Mouse (Mus musculus) MEL (cell line): ENCODE results near the gene Mettl27. TPM values are rescaled to one million over a fixed set of nuclear protein-coding genes. Genes with fewer than 3 reads are reported as not detected.
"Not testable (repeated sequence)": the region's sequence is repeated elsewhere in the genome, so short reads cannot be mapped to it uniquely, and the experiment has no call there.

Experiments
- DNase-seq: peaks from one replicate; pipeline ENCODE4 v3.0.0; 2011; ENCODE audit warnings: low read depth, low spot score
- H3K27ac ChIP-seq: 2 replicates; pipeline ENCODE4 v1.5.1; 2012; ENCODE audit warnings: low read depth, mild to moderate bottlenecking, control low read depth, low read length, moderate library complexity; ENCODE audit not compliant: control insufficient read depth
- H3K27me3 ChIP-seq, 2 experiments: fragments of 150-350 bp in 1 of 2; sonication (generic) in 1 of 2; 2 replicates each; pipeline ENCODE4 v1.6.1; 2012; ENCODE audit warnings: low read length in 2 of 2, mild to moderate bottlenecking in 2 of 2, improper control_type of control experiment in 1 of 2, moderate library complexity in 1 of 2; ENCODE audit not compliant: insufficient read depth in 2 of 2, control insufficient read depth in 1 of 2
- H3K36me3 ChIP-seq, 2 experiments: 2 replicates each; pipeline ENCODE4 v1.6.1; 2012 to 2014; ENCODE audit warnings: low read length in 2 of 2, improper control_type of control experiment in 1 of 2, inconsistent platforms in 1 of 2, mild to moderate bottlenecking in 1 of 2; ENCODE audit not compliant: insufficient read depth in 2 of 2, control insufficient read depth in 1 of 2
- H3K4me1 ChIP-seq, 2 experiments: fragments of 150-350 bp in 1 of 2; sonication (generic) in 1 of 2; 2 replicates each; pipeline ENCODE4 v1.6.1; 2012; ENCODE audit warnings: low read length in 2 of 2, improper control_type of control experiment in 1 of 2, mild to moderate bottlenecking in 1 of 2; ENCODE audit not compliant: insufficient read depth in 2 of 2, control insufficient read depth in 1 of 2
- H3K4me3 ChIP-seq, 2 experiments: fragments of 150-350 bp in 1 of 2; sonication (generic) in 1 of 2; 2 replicates each; pipeline ENCODE4 v1.5.1; 2012; ENCODE audit warnings: low read depth in 2 of 2, low read length in 2 of 2, mild to moderate bottlenecking in 2 of 2, moderate library complexity in 2 of 2, control low read depth in 1 of 2, improper control_type of control experiment in 1 of 2; ENCODE audit not compliant: control insufficient read depth in 1 of 2, insufficient read depth in 1 of 2
- H3K79me2 ChIP-seq: 2 replicates; pipeline ENCODE4 v1.6.1; 2012; ENCODE audit warnings: mild to moderate bottlenecking, low read length, moderate library complexity; ENCODE audit not compliant: control insufficient read depth, poor library complexity, insufficient read depth
- H3K9ac ChIP-seq: 2 replicates; pipeline ENCODE4 v1.6.1; 2012; ENCODE audit warnings: low read depth, mild to moderate bottlenecking, control low read depth, low read length, moderate library complexity; ENCODE audit not compliant: control insufficient read depth, poor library complexity, severe bottlenecking
- H3K9me3 ChIP-seq: fragments of 150-350 bp; sonication (generic); replicated peaks from 2 replicates; pipeline ENCODE4 v1.6.1; 2012; ENCODE audit warnings: mild to moderate bottlenecking, low read length, improper control_type of control experiment, moderate library complexity; ENCODE audit not compliant: insufficient read depth
- BHLHE40 ChIP-seq: IDR thresholded peaks from 2 replicates; pipeline ENCODE4 v1.6.1; 2012; ENCODE audit warnings: low read depth, mild to moderate bottlenecking, inconsistent platforms, low read length, improper control_type of control experiment, borderline replicate concordance
- CHD2 ChIP-seq: IDR thresholded peaks from 2 replicates; pipeline ENCODE4 v1.6.1; 2011; ENCODE audit warnings: low read length, improper control_type of control experiment
- CTCF ChIP-seq, 3 experiments: IDR thresholded peaks in 2 of 3; conservative IDR thresholded peaks in 1 of 3; 2 replicates each; pipeline ENCODE4 v1.5.1; 2011 to 2012; ENCODE audit warnings: low read length in 3 of 3, low read depth in 2 of 3, mild to moderate bottlenecking in 2 of 3, improper control_type of control experiment in 1 of 3, inconsistent platforms in 1 of 3, mixed read lengths in 1 of 3, moderate library complexity in 1 of 3; ENCODE audit not compliant: control insufficient read depth in 1 of 3, insufficient read depth in 1 of 3, poor library complexity in 1 of 3, severe bottlenecking in 1 of 3
- E2F4 ChIP-seq: IDR thresholded peaks from 2 replicates; pipeline ENCODE4 v1.6.1; 2011; ENCODE audit warnings: low read depth, low read length, improper control_type of control experiment, borderline replicate concordance
- ELF1 ChIP-seq: IDR thresholded peaks from 2 replicates; pipeline ENCODE4 v1.6.1; 2014; ENCODE audit warnings: low read depth, mild to moderate bottlenecking, inconsistent platforms, low read length, improper control_type of control experiment, moderate library complexity
- EP300 ChIP-seq, 2 experiments: IDR thresholded peaks; 2 replicates each; pipeline ENCODE4 v1.6.1; 2011; ENCODE audit warnings: improper control_type of control experiment in 2 of 2, low read length in 2 of 2, low read depth in 1 of 2, mild to moderate bottlenecking in 1 of 2
- HCFC1 ChIP-seq: IDR thresholded peaks from 2 replicates; pipeline ENCODE4 v1.6.1; 2012; ENCODE audit warnings: low read depth, mild to moderate bottlenecking, inconsistent platforms, low read length, improper control_type of control experiment, moderate library complexity
- JUND ChIP-seq: IDR thresholded peaks from 2 replicates; pipeline ENCODE4 v1.6.1; 2011; ENCODE audit warnings: low read depth, mild to moderate bottlenecking, improper control_type of control experiment, low read length
- KAT2A ChIP-seq: conservative IDR thresholded peaks from 2 replicates; pipeline ENCODE4 v1.6.1; 2012; ENCODE audit warnings: low read depth, low read length, improper control_type of control experiment, inconsistent platforms
- MAX ChIP-seq: IDR thresholded peaks from 2 replicates; pipeline ENCODE4 v1.6.1; 2011; ENCODE audit warnings: low read length, improper control_type of control experiment
- MAZ ChIP-seq: IDR thresholded peaks from 2 replicates; pipeline ENCODE4 v1.6.1; 2012; ENCODE audit warnings: low read depth, mild to moderate bottlenecking, inconsistent platforms, low read length, improper control_type of control experiment
- MEF2A ChIP-seq: IDR thresholded peaks from 2 replicates; pipeline ENCODE4 v1.6.1; 2014; ENCODE audit warnings: low read depth, mild to moderate bottlenecking, inconsistent platforms, low read length, improper control_type of control experiment; ENCODE audit not compliant: poor library complexity, insufficient replicate concordance, severe bottlenecking; ENCODE audit errors: extremely low read depth
- MXI1 ChIP-seq: IDR thresholded peaks from 2 replicates; pipeline ENCODE4 v1.6.1; 2011; ENCODE audit warnings: mild to moderate bottlenecking, low read depth, low read length, improper control_type of control experiment
- MYB ChIP-seq: IDR thresholded peaks from 2 replicates; pipeline ENCODE4 v1.6.1; 2011; ENCODE audit warnings: mild to moderate bottlenecking, low read depth, low read length, improper control_type of control experiment
- MYC ChIP-seq: IDR thresholded peaks from 2 replicates; pipeline ENCODE4 v1.6.1; 2011; ENCODE audit warnings: low read depth, mild to moderate bottlenecking, low read length, improper control_type of control experiment, moderate library complexity
- NELFE ChIP-seq: IDR thresholded peaks from 2 replicates; pipeline ENCODE4 v1.6.1; 2011; ENCODE audit warnings: low read depth, low read length, improper control_type of control experiment
- POLR2A ChIP-seq, 2 experiments: IDR thresholded peaks; 2 replicates each; pipeline ENCODE4 v1.6.1; 2011 to 2012; ENCODE audit warnings: low read length in 2 of 2, mild to moderate bottlenecking in 2 of 2, control low read depth in 1 of 2, improper control_type of control experiment in 1 of 2, low read depth in 1 of 2, moderate library complexity in 1 of 2; ENCODE audit not compliant: control insufficient read depth in 1 of 2, insufficient read depth in 1 of 2, poor library complexity in 1 of 2
- POLR2AphosphoS2 ChIP-seq: IDR thresholded peaks from 2 replicates; pipeline ENCODE4 v1.6.1; 2011; ENCODE audit warnings: low read length, improper control_type of control experiment
- POLR2AphosphoS5 ChIP-seq: IDR thresholded peaks from 2 replicates; pipeline ENCODE4 v1.6.1; 2012; ENCODE audit warnings: low read depth, borderline replicate concordance, mild to moderate bottlenecking, inconsistent platforms, low read length, moderate library complexity, mixed read lengths
- RAD21 ChIP-seq: IDR thresholded peaks from 2 replicates; pipeline ENCODE4 v1.6.1; 2011; ENCODE audit warnings: mild to moderate bottlenecking, low read depth, low read length, improper control_type of control experiment
- RCOR1 ChIP-seq: IDR thresholded peaks from 2 replicates; pipeline ENCODE4 v1.6.1; 2012; ENCODE audit warnings: low read depth, mild to moderate bottlenecking, inconsistent platforms, low read length, improper control_type of control experiment
- SIN3A ChIP-seq: IDR thresholded peaks from 2 replicates; pipeline ENCODE4 v1.6.1; 2012; ENCODE audit warnings: low read length, improper control_type of control experiment, inconsistent platforms
- SMC3 ChIP-seq: IDR thresholded peaks from 2 replicates; pipeline ENCODE4 v1.6.1; 2011; ENCODE audit warnings: low read depth, low read length, improper control_type of control experiment
- TAL1 ChIP-seq: IDR thresholded peaks from 2 replicates; pipeline ENCODE4 v1.6.1; 2012; ENCODE audit warnings: mild to moderate bottlenecking, inconsistent platforms, low read length, moderate library complexity, mixed read lengths
- TBP ChIP-seq: IDR thresholded peaks from 2 replicates; pipeline ENCODE4 v1.8.0; 2011; ENCODE audit warnings: low read depth, low read length, improper control_type of control experiment
- TCF12 ChIP-seq: IDR thresholded peaks from 2 replicates; pipeline ENCODE4 v1.6.1; 2014; ENCODE audit warnings: low read depth, mild to moderate bottlenecking, inconsistent platforms, low read length, improper control_type of control experiment, moderate library complexity
- UBTF ChIP-seq: IDR thresholded peaks from 2 replicates; pipeline ENCODE4 v1.6.1; 2012; ENCODE audit warnings: low read depth, mild to moderate bottlenecking, inconsistent platforms, low read length, improper control_type of control experiment, moderate library complexity, borderline replicate concordance; ENCODE audit not compliant: insufficient read depth
- USF1 ChIP-seq: IDR thresholded peaks from 2 replicates; pipeline ENCODE4 v1.6.1; 2014; ENCODE audit warnings: low read depth, mild to moderate bottlenecking, inconsistent platforms, low read length, improper control_type of control experiment, moderate library complexity
- ZC3H11A ChIP-seq: IDR thresholded peaks from 2 replicates; pipeline ENCODE4 v1.6.1; 2012; ENCODE audit warnings: low read depth, mild to moderate bottlenecking, inconsistent platforms, low read length, improper control_type of control experiment
- ZKSCAN1 ChIP-seq: IDR thresholded peaks from 2 replicates; pipeline ENCODE4 v1.6.1; 2012; ENCODE audit warnings: low read depth, mild to moderate bottlenecking, inconsistent platforms, low read length, improper control_type of control experiment, moderate library complexity
- ZMIZ1 ChIP-seq: IDR thresholded peaks from 2 replicates; pipeline ENCODE4 v1.6.1; 2012; ENCODE audit warnings: low read depth, mild to moderate bottlenecking, inconsistent platforms, low read length, improper control_type of control experiment, moderate library complexity
- ZNF384 ChIP-seq: IDR thresholded peaks from 2 replicates; pipeline ENCODE4 v1.6.1; 2012; ENCODE audit warnings: low read depth, mild to moderate bottlenecking, inconsistent platforms, low read length, improper control_type of control experiment
- polyA plus RNA-seq, 2 experiments: library from polyadenylated mRNA; stranded (reverse) in 1 of 2; unstranded in 1 of 2; fragments of >175 nt in 1 of 2; fragments of >200 nt in 1 of 2; gene quantifications; 2 replicates each; pipeline versions ENCODE4 v1.2.1 to v1.2.4; 2012; ENCODE audit warnings: low replicate concordance in 2 of 2, low read depth in 1 of 2; ENCODE audit not compliant: insufficient read length in 2 of 2, insufficient read depth in 1 of 2, missing spikeins in 1 of 2
- total RNA-seq: library from RNA; depleted of rRNA; stranded (reverse); fragments of 300-350 nt; gene quantifications from 2 replicates; pipeline ENCODE4 v1.2.3, GENCODE M21; 2012

The Mettl27 gene
- total and polyA plus RNA-seq, 3 experiments = 0.96 to 3.1 TPM; not detected in 1

GRCm38 (mm10) chr5:134964655-134965054 is 32.5 kb downstream of the Mettl27 start:
- TF ChIP-seq RAD21 (peak; percentile 15), CTCF (IDR thresholded peaks at IDR 0.05 in 2 of 3, conservative IDR thresholded peaks at IDR 0.05 in 1 of 3; ENCODE audit: control insufficient read depth in 1 of 3, insufficient read depth in 1 of 3, low read depth in 2 of 3, low read length in 3 of 3, poor library complexity in 1 of 3, severe bottlenecking in 1 of 3) (peak in 1 of 3 experiments; percentile 26; a peak in 2 of 6 replicates), SMC3 (0 out of 2 replicates have a peak, but pooled peaks have one; percentile 5)
- TF ChIP-seq, all 39 proteins: peak for 3; not testable (repeated sequence) for 36
- not testable (repeated sequence) for H3K27ac ChIP-seq, H3K9ac ChIP-seq, DNase-seq, H3K9me3 ChIP-seq, H3K4me3 ChIP-seq, H3K27me3 ChIP-seq, H3K79me2 ChIP-seq, H3K36me3 ChIP-seq, H3K4me1 ChIP-seq

- H3K79me2 ChIP-seq = no peaks in the 10 kb centered on the region
- H3K4me3 ChIP-seq = peak overlapping the region; percentile 34 to 47
- H3K27ac ChIP-seq = no peak overlapping the region
- peak; percentile 84 for DNase-seq
- H3K4me1 ChIP-seq = peaks cover 0 to 3% of the 10 kb centered on the region in 2 experiments; a peak in 2 of 4 replicates
- H3K9ac ChIP-seq = peak overlapping the region; percentile 45
- no peaks in the 10 kb centered on the region; a peak in 1 of 4 replicates for H3K27me3 ChIP-seq
- no peaks in the 10 kb centered on the region for H3K9me3 ChIP-seq
- peaks cover 0 to 3% of the 10 kb centered on the region in 2 experiments; a peak in 2 of 4 replicates for H3K36me3 ChIP-seq
- TF ChIP-seq POLR2AphosphoS2 (no peak), TBP (no peak), RCOR1 (no peak), MXI1 (no peak), MAZ (0 out of 2 replicates have a peak, but pooled peaks have one; percentile 41), UBTF (no peak), HCFC1 (no peak), MAX (no peak), POLR2AphosphoS5 (no peak), MEF2A (no peak), EP300 (IDR thresholded peaks at IDR 0.05; ENCODE audit: low read depth in 1 of 2, low read length in 2 of 2) (no peak), ZC3H11A (peak; percentile 92), USF1 (no peak), TCF12 (no peak), RAD21 (peak; percentile 83), KAT2A (no peak), ELF1 (no peak), POLR2A (IDR thresholded peaks at IDR 0.05; ENCODE audit: control insufficient read depth in 1 of 2, insufficient read depth in 1 of 2, low read depth in 1 of 2, low read length in 2 of 2, poor library complexity in 1 of 2) (no peak), TAL1 (no peak), ZNF384 (no peak), NELFE (0 out of 2 replicates have a peak, but pooled peaks have one; percentile 9), BHLHE40 (0 out of 2 replicates have a peak, but pooled peaks have one; percentile 32), SIN3A (peak; percentile 48; the same call in 1 of the 2 replicates), ZMIZ1 (no peak), CHD2 (no peak), ZKSCAN1 (no peak), E2F4 (no peak), MYB (no peak), MYC (no peak), SMC3 (peak; percentile 94), JUND (no peak)
These were observed 33.3 kb downstream of the Mettl27 start for GRCm38 (mm10) chr5:134965473-134965851.
